Mouse (Mus musculus) macrophage (primary cell): ENCODE data around the gene Eps15. TPM values are rescaled to one million over a fixed set of nuclear protein-coding genes. Genes with fewer than 3 reads are reported as not detected.

Experiments used
- H3K27ac ChIP-seq: fragments of 350-480 bp; formaldehyde crosslinking; 2 replicates; pipeline ENCODE4 v1.9.0; 2021
- H3K36me3 ChIP-seq: fragments of 350-480 bp; formaldehyde crosslinking; 2 replicates; pipeline ENCODE4 v1.9.0; 2021; ENCODE audit errors: inconsistent target
- H3K4me3 ChIP-seq: fragments of 350-480 bp; formaldehyde crosslinking; 2 replicates; pipeline ENCODE4 v1.9.0; 2021; ENCODE audit errors: inconsistent target
- H3K79me2 ChIP-seq: fragments of 350-480 bp; formaldehyde crosslinking; 2 replicates; pipeline ENCODE4 v1.9.0; 2021; ENCODE audit errors: inconsistent target
- WGBS: methylation state at CpG from one replicate; pipeline ENCODE4 v1.1.7; 2026; ENCODE audit warnings: inconsistent platforms; ENCODE audit not compliant: missing documents; 5-methylcytosine and 5-hydroxymethylcytosine counted together
- polyA plus RNA-seq: library from polyadenylated mRNA; stranded (reverse); fragments of 250-400 nt; gene quantifications from 3 replicates; pipeline ENCODE4 v1.2.4, GENCODE M21; 2018; ENCODE audit warnings: inconsistent platforms

Gene Eps15
- polyA plus RNA-seq, 1 experiment from 2014 or later: 102 TPM

- WGBS: 19% methylated on average over 2 of the region's 2 CpGs
- no peak overlapping the region for H3K4me3 ChIP-seq
- H3K27ac ChIP-seq: peak overlapping the region; percentile 55
- no peaks in the 10 kb centered on the region for H3K36me3 ChIP-seq
- H3K79me2 ChIP-seq: no peaks in the 10 kb centered on the region
Observed at GRCm38 (mm10) chr4:109255321-109255720, 24.7 kb upstream of the Eps15 start.

- Histone ChIP-seq H3K4me3 (no peak overlapping the region), H3K27ac (peak overlapping the region; percentile 55), H3K36me3 (no peaks in the 10 kb centered on the region), H3K79me2 (no peaks in the 10 kb centered on the region)
- WGBS: 89% methylated on average over 11 of the region's 11 CpGs
Observed at GRCm38 (mm10) chr4:109255727-109256417, 24.2 kb upstream of the Eps15 start.

GRCm38 (mm10) chr4:109256791-109257190 lies 23.3 kb upstream of the Eps15 start:
- 99% methylated on average over 6 of the region's 6 CpGs for WGBS
- peak overlapping the region; percentile 53 for H3K27ac ChIP-seq
- no peak overlapping the region for H3K4me3 ChIP-seq

GRCm38 (mm10) chr4:109257639-109258038 lies 22.4 kb upstream of the Eps15 start:
- Histone ChIP-seq H3K79me2 (no peaks in the 10 kb centered on the region), H3K36me3 (no peaks in the 10 kb centered on the region), H3K27ac (0 out of 2 replicates have a peak overlapping the region, but pooled peaks have one; percentile 8), H3K4me3 (no peak overlapping the region)

More at GRCm38 (mm10) chr4:109256791-109257190, 23.3 kb upstream of the Eps15 start:
- Histone ChIP-seq H3K36me3 (no peaks in the 10 kb centered on the region), H3K79me2 (no peaks in the 10 kb centered on the region)

GRCm38 (mm10) chr4:109262068-109262467 lies 18.0 kb upstream of the Eps15 start:
- no peaks in the 10 kb centered on the region for H3K79me2 ChIP-seq
- WGBS: 86% methylated on average over 6 of the region's 6 CpGs
- no peaks in the 10 kb centered on the region for H3K36me3 ChIP-seq
- H3K27ac ChIP-seq: no peak overlapping the region
- H3K4me3 ChIP-seq: no peak overlapping the region

- H3K4me3 ChIP-seq: no peak overlapping the region
- no peaks in the 10 kb centered on the region for H3K79me2 ChIP-seq
- WGBS: 97% methylated on average over 3 of the region's 3 CpGs
- H3K27ac ChIP-seq: no peak overlapping the region
- H3K36me3 ChIP-seq: no peaks in the 10 kb centered on the region
Observed at GRCm38 (mm10) chr4:109266056-109266455, 14.0 kb upstream of the Eps15 start.

GRCm38 (mm10) chr4:109266744-109267143 lies 13.3 kb upstream of the Eps15 start:
- WGBS: 88% methylated on average over 2 of the region's 2 CpGs
- Histone ChIP-seq H3K4me3 (no peak overlapping the region), H3K36me3 (no peaks in the 10 kb centered on the region), H3K27ac (no peak overlapping the region), H3K79me2 (no peaks in the 10 kb centered on the region)

GRCm38 (mm10) chr4:109267452-109267851 lies 12.6 kb upstream of the Eps15 start:
- Histone ChIP-seq H3K27ac (no peak overlapping the region), H3K36me3 (no peaks in the 10 kb centered on the region), H3K79me2 (no peaks in the 10 kb centered on the region), H3K4me3 (no peak overlapping the region)
- WGBS: 82% methylated on average over 3 of the region's 3 CpGs

- no peaks in the 10 kb centered on the region for H3K36me3 ChIP-seq
- WGBS: 74% methylated on average over 3 of the region's 3 CpGs
- no peak overlapping the region for H3K4me3 ChIP-seq
- H3K79me2 ChIP-seq: no peaks in the 10 kb centered on the region
- no peak overlapping the region for H3K27ac ChIP-seq
Observed at GRCm38 (mm10) chr4:109268903-109269302, 11.2 kb upstream of the Eps15 start.

- 14% methylated on average over 4 of the region's 4 CpGs for WGBS
- H3K4me3 ChIP-seq: no peak overlapping the region
- H3K36me3 ChIP-seq: no peaks in the 10 kb centered on the region
- H3K79me2 ChIP-seq: no peaks in the 10 kb centered on the region
- peak overlapping the region; percentile 39 for H3K27ac ChIP-seq
Observed at GRCm38 (mm10) chr4:109271803-109272202, 8.3 kb upstream of the Eps15 start.

GRCm38 (mm10) chr4:109273586-109274240 lies 6.4 kb upstream of the Eps15 start:
- no peak overlapping the region for H3K4me3 ChIP-seq
- 71% methylated on average over 2 of the region's 2 CpGs for WGBS
- H3K36me3 ChIP-seq: no peaks in the 10 kb centered on the region
- peak overlapping the region; percentile 58 for H3K27ac ChIP-seq
- H3K79me2 ChIP-seq: no peaks in the 10 kb centered on the region

GRCm38 (mm10) chr4:109280459-109281160 lies 542 bp downstream of the Eps15 start:
- peaks cover 50% of the 10 kb centered on the region for H3K79me2 ChIP-seq
- WGBS: under 1% methylated on average over 75 of the region's 85 CpGs
- H3K27ac ChIP-seq: 0 out of 2 replicates have a peak overlapping the region, but pooled peaks have one; percentile 21
- no peaks in the 10 kb centered on the region for H3K36me3 ChIP-seq
- peak overlapping the region; percentile 62 for H3K4me3 ChIP-seq

GRCm38 (mm10) chr4:109281161-109281560 lies 1.1 kb downstream of the Eps15 start:
- H3K79me2 ChIP-seq: peaks cover 56% of the 10 kb centered on the region
- WGBS: 29% methylated on average over 3 of the region's 4 CpGs
- no peaks in the 10 kb centered on the region for H3K36me3 ChIP-seq
- H3K4me3 ChIP-seq: peak overlapping the region; percentile 62
- H3K27ac ChIP-seq: 0 out of 2 replicates have a peak overlapping the region, but pooled peaks have one; percentile 21

- Histone ChIP-seq H3K27ac (no peak overlapping the region), H3K79me2 (peaks cover 63% of the 10 kb centered on the region), H3K4me3 (peak overlapping the region; percentile 62; the same call in 1 of the 2 replicates), H3K36me3 (no peaks in the 10 kb centered on the region)
- 93% methylated on average over 1 of the region's 1 CpGs for WGBS
Observed at GRCm38 (mm10) chr4:109281946-109282345, 1.9 kb downstream of the Eps15 start.

GRCm38 (mm10) chr4:109294629-109295028 lies 14.6 kb downstream of the Eps15 start:
- Histone ChIP-seq H3K4me3 (no peak overlapping the region), H3K79me2 (peaks cover 94% of the 10 kb centered on the region), H3K36me3 (peaks cover 7% of the 10 kb centered on the region; the same call in 1 of the 2 replicates), H3K27ac (no peak overlapping the region)
